Mouse (Mus musculus) skeletal muscle tissue, adult 2 months (tissue): ENCODE measurements around the gene 1600015I10Rik.
"Not testable (repeated sequence)": the region's sequence is repeated elsewhere in the genome, so short reads cannot be mapped to it uniquely, and the experiment has no call there.

Source experiments
- DNase-seq: peaks from one replicate; pipeline ENCODE4 v3.0.0-alpha.2; 2012; ENCODE audit warnings: low read depth, low spot score

1600015I10Rik gene

DNA sequence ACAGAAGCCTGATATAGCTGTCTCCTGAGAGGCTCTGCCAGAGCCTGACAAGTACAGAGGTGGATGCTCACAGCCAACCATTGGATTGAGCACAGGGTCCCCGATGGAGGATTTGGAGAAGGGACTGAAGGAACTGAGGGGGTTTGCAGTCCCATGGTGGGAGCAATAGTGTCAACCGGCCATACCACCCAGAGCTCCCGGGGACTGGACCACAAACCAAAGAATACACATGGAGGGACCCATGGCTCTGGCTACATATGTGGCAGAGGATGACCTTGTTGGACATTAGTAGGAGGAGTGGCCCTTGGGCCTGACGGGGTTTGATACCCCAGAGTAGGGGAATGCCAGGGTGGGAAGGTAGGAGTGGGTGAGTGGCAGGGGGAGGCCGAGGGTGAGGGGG, 37.0 kb downstream of the 1600015I10Rik start:
- not testable (repeated sequence) for DNase-seq

DNA sequence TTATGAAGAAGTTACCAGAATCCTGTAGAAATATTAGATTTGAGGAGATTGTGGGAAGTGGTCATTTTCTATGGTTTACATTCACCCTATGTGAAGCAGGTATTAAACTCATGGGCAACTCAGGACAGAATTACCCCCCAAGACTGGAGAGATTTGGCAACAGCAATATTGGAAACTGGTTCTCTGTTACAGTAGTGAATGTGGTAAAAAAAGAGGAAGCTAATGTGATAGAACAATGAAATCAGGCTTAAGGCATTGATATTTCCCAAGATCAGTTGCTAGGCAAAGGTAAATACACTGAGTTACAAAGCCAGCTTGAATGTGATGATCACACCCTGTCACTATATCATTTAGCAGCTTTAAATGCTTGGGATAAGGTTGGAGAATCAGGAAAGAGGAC, 38.2 kb downstream of the 1600015I10Rik start:
- no peak for DNase-seq

DNA sequence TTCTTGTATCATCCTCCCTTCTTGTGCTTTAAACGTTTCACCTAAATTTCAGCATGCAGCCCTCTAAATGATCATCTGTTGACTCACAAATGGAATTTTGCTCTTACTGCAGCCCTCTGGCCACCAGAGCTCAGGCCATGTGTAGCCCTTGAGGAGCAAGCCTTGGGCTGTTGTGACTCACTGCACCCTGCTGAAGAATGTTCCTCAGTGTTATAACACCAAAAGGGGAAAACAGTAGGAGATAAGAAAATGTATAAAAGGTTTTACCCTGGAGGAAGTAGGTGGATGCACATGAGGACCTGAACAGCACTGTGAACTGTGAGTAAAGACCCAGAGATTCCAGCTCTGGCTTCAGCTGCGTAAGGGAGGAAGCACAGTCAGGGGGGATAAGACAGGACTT, 45.0 kb downstream of the 1600015I10Rik start, which contains the start of gene Doxl2:
TSS of gene Doxl2 (plus strand) at position 301 of the 400 bp plus-strand sequence.
- DNase-seq = no peak

DNA sequence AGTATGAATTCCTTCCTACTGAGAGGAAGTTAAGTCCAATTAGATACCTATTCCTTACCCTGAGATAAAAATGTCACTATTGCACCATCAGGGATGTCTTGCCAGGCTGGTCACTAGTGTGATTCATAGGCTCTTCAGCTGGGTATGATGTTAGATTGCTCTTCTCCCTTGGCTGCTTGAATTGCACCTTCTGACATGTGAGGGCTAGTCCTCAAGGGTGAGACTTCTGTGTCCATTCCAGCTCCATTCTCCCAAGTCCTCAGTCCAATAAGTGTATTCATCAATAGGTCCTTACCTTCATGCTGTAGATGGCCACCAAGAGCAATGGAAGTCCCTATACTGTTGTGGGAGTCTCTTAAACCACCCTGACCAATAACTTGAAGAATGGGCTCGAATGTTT, 49.9 kb downstream of the 1600015I10Rik start:
- DNase-seq = no peak

DNA sequence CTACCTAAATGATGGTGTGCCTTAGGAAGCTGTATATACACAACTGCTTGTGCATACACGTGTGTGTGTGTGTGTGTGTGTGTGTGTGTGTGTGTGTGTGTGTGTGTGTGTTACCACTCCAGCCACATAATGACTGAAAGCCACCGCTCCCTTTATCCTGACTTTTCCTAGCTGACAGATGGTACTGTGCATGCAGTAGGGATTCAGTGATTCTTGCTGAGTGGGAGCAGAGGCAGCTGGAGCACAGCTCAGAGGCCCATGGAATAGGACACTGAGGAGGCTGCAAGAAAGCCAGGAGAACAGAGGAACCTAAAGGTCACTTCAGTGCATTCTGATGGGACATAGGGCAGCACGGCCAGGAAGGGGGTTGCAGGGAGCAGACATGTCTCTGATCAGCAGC, 52.6 kb downstream of the 1600015I10Rik start:
- no peak for DNase-seq
